ENCODE assay signal across 8 mouse cellular contexts in the genomic region with DNA sequence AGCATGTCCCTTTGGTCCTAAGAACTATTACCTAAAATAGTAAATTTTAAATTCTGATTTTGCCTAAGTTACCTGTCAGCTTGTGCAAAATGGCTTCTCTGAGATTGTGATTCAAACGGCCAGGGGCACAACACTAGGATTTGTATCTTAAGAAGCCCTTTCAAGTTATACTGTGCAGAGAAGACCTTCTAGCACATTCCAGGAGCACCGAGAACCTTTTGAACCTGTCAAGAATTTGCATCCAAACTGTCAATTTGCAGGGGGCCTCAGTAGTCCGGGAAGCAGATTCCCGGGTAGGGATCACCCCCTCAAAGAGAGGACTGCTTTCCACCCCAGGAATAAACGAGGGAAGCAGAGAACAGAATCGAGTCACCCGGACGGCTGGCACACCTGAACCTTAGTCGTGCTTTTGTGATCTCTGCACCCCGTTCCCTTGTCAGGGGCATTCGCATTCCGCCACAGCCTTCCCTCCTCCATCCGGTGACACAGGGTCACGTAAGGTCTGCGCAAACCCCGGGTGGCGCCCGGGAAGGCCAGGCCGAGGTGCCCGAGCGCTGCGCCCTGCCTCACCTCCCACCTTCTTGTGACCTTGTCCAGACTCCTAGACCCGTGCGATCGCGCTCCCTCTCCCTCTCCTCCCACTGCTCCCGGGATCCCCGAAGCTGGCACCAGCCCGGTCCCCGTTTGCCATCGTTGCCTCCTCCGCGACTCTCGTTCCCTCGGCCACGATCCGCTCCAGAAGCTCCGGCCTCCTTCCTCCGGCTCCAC. TPM values are rescaled to one million over a fixed set of nuclear protein-coding genes. Genes with fewer than 3 reads are reported as not detected.
DNase-seq lines count a peak whose midpoint lies in the region; ATAC-seq and TF ChIP-seq lines count a peak whose summit lies in the region.

No protein-coding gene starts in this region.

- TF ChIP-seq EP300 in stomach, postnatal 0 days (optimal IDR thresholded peaks at IDR 0.05), result no peak

- H3K27me3 ChIP-seq in heart, embryonic 13.5 days (replicated peaks), result no peaks in the 10 kb centered on the region
- no peaks in the 10 kb centered on the region for H3K27me3 ChIP-seq in embryonic facial prominence, embryonic 15.5 days
- H3K27me3 ChIP-seq in intestine, embryonic 16.5 days (replicated peaks; ENCODE audit: control insufficient read depth, insufficient read depth, low read length), result no peaks in the 10 kb centered on the region
- no peaks in the 10 kb centered on the region for H3K27me3 ChIP-seq in stomach, postnatal 0 days (ENCODE audit: control insufficient read depth, insufficient read depth, low read length)

- peak overlapping the region; percentile 95 for H3K9ac ChIP-seq in heart, embryonic 13.5 days
- peak overlapping the region; percentile 89 for H3K9ac ChIP-seq in ES-E14 (ENCODE audit: insufficient read depth, low read depth, low read length, poor library complexity, severe bottlenecking)
- peak overlapping the region; percentile 69 for H3K9ac ChIP-seq in embryonic facial prominence, embryonic 15.5 days
- peak overlapping the region; percentile 90 for H3K9ac ChIP-seq in intestine, embryonic 16.5 days (ENCODE audit: low read depth, low read length)
- H3K9ac ChIP-seq in stomach, postnatal 0 days (ENCODE audit: low read length), result peak overlapping the region; percentile 93

- peak overlapping the region; percentile 98 for H3K27ac ChIP-seq in heart, embryonic 13.5 days (replicated peaks)
- peak overlapping the region; percentile 46 for H3K27ac ChIP-seq in ES-E14 (ENCODE audit: insufficient read depth, low read depth, low read length, poor library complexity, severe bottlenecking)
- H3K27ac ChIP-seq in embryonic facial prominence, embryonic 15.5 days (replicated peaks), result peak overlapping the region; percentile 96
- H3K27ac ChIP-seq in intestine, embryonic 16.5 days (ENCODE audit: low read length), result peak overlapping the region; percentile 99
- peak overlapping the region; percentile 98 for H3K27ac ChIP-seq in stomach, postnatal 0 days (replicated peaks)

- peaks cover 23% of the 10 kb centered on the region for H3K4me1 ChIP-seq in heart, embryonic 13.5 days
- peaks cover 2 to 4% of the 10 kb centered on the region in 2 experiments; a peak in 2 of 4 replicates for H3K4me1 ChIP-seq in ES-E14 (ENCODE audit: control insufficient read depth in 2 of 2, insufficient read depth in 2 of 2, low read length in 2 of 2, poor library complexity in 1 of 2)
- 0 out of 2 replicates have a peak, but pooled peaks cover 15% of the 10 kb centered on the region for H3K4me1 ChIP-seq in embryonic facial prominence, embryonic 15.5 days
- 0 out of 2 replicates have a peak, but pooled peaks cover 5% of the 10 kb centered on the region for H3K4me1 ChIP-seq in intestine, embryonic 16.5 days (ENCODE audit: control insufficient read depth, insufficient read depth, low read length)
- 0 out of 2 replicates have a peak, but pooled peaks cover 2% of the 10 kb centered on the region for H3K4me1 ChIP-seq in stomach, postnatal 0 days (replicated peaks; ENCODE audit: control insufficient read depth, insufficient read depth)

- WGBS in heart, embryonic 13.5 days, result 1% methylated on average over 39 of the region's 39 CpGs
- 1% methylated on average over 39 of the region's 39 CpGs for WGBS in embryonic facial prominence, embryonic 15.5 days
- under 1% methylated on average over 39 of the region's 39 CpGs for WGBS in intestine, embryonic 16.5 days
- under 1% methylated on average over 39 of the region's 39 CpGs for WGBS in stomach, postnatal 0 days

- H3K4me2 ChIP-seq in heart, embryonic 13.5 days, result peak overlapping the region; percentile 75
- peak overlapping the region; percentile 84 for H3K4me2 ChIP-seq in embryonic facial prominence, embryonic 15.5 days (replicated peaks)
- peak overlapping the region; percentile 82 for H3K4me2 ChIP-seq in intestine, embryonic 16.5 days (ENCODE audit: low read depth, low read length)
- peak overlapping the region; percentile 84 for H3K4me2 ChIP-seq in stomach, postnatal 0 days (replicated peaks; ENCODE audit: low read depth)

- no peaks in the 10 kb centered on the region for H3K9me3 ChIP-seq in heart, embryonic 13.5 days
- H3K9me3 ChIP-seq in ES-E14 (ENCODE audit: control insufficient read depth, insufficient read depth, low read depth, low read length), result no peaks in the 10 kb centered on the region
- H3K9me3 ChIP-seq in embryonic facial prominence, embryonic 15.5 days (replicated peaks), result no peaks in the 10 kb centered on the region
- no peaks in the 10 kb centered on the region for H3K9me3 ChIP-seq in intestine, embryonic 16.5 days (ENCODE audit: control insufficient read depth, low read length)
- no peaks in the 10 kb centered on the region for H3K9me3 ChIP-seq in stomach, postnatal 0 days (ENCODE audit: control insufficient read depth, low read length)

- H3K4me3 ChIP-seq in heart, embryonic 13.5 days, result peak overlapping the region; percentile 87
- H3K4me3 ChIP-seq in ES-E14 (ENCODE audit: insufficient read depth in 1 of 2, low read depth in 1 of 2, low read length in 2 of 2, poor library complexity in 1 of 2, severe bottlenecking in 1 of 2), result peak overlapping the region; percentile 77 to 92
- H3K4me3 ChIP-seq in embryonic facial prominence, embryonic 15.5 days (replicated peaks), result peak overlapping the region; percentile 73
- peak overlapping the region; percentile 93 for H3K4me3 ChIP-seq in intestine, embryonic 16.5 days (ENCODE audit: low read length)
- H3K4me3 ChIP-seq in stomach, postnatal 0 days (ENCODE audit: low read depth, low read length), result peak overlapping the region; percentile 76

- DNase-seq in heart, adult 11 months, result no peak
- no peak for DNase-seq in ES-E14 (ENCODE audit: low read depth, low spot score)
- peak; percentile 47 for DNase-seq in lung, postnatal 36 days
- DNase-seq in stomach, postnatal 0 days (ENCODE audit: low spot score), result no peak
- DNase-seq in urinary bladder, adult 2 months (ENCODE audit: low spot score), result no peak

- no peak; the same call in 1 of the 2 replicates for ATAC-seq in heart, embryonic 13.5 days (ENCODE audit: extremely low read depth, insufficient number of reproducible peaks, low FRiP score, low TSS enrichment)
- ATAC-seq in embryonic facial prominence, embryonic 15.5 days (ENCODE audit: insufficient number of reproducible peaks, low FRiP score, low TSS enrichment, low read depth), result no peak; the same call in 1 of the 2 replicates
- peak; percentile 51 for ATAC-seq in intestine, embryonic 16.5 days
- ATAC-seq in stomach, postnatal 0 days (ENCODE audit: low FRiP score, low TSS enrichment), result peak; percentile 10; the same call in 1 of the 2 replicates

- no peak for TF ChIP-seq CTCF in stomach, postnatal 0 days (IDR thresholded peaks at IDR 0.05; ENCODE audit: low read depth)

- in situ Hi-C loops in ES-E14 (cut with MboI; ENCODE audit: low sequenced_read_pairs in 2 of 2, unreplicated experiment in 2 of 2), result no loop called here

- peaks cover 36% of the 10 kb centered on the region for H3K36me3 ChIP-seq in heart, embryonic 13.5 days
- H3K36me3 ChIP-seq in ES-E14 (ENCODE audit: control insufficient read depth, insufficient read depth, low read length, poor library complexity, severe bottlenecking), result no peaks in the 10 kb centered on the region; the same call in 1 of the 2 replicates
- H3K36me3 ChIP-seq in embryonic facial prominence, embryonic 15.5 days, result peaks cover 3% of the 10 kb centered on the region; the same call in 1 of the 2 replicates
- no peaks in the 10 kb centered on the region for H3K36me3 ChIP-seq in intestine, embryonic 16.5 days (ENCODE audit: control insufficient read depth, insufficient read depth, low read length)
- no peaks in the 10 kb centered on the region; the same call in 1 of the 2 replicates for H3K36me3 ChIP-seq in stomach, postnatal 0 days (ENCODE audit: control insufficient read depth, insufficient read depth, low read length)

TF ChIP-seq in ES-E14, 5 proteins besides CTCF, POLR2A, EP300 and RAD21 (continues in another document):
- TF ChIP-seq ZC3H11A (IDR thresholded peaks at IDR 0.05; ENCODE audit: borderline replicate concordance, low read depth, low read length), result no peak
- TF ChIP-seq CHD2 (IDR thresholded peaks at IDR 0.05; ENCODE audit: low read depth, low read length), result no peak
- no peak for TF ChIP-seq HCFC1 (IDR thresholded peaks at IDR 0.05; ENCODE audit: borderline replicate concordance, insufficient read depth, low read length)

RNA-seq across cellular contexts. Expression of a gene that starts 1.3 kb away (rescaled TPM):
- 230 and 277 TPM in 2 replicates for polyA plus RNA-seq in heart, embryonic 13.5 days (2015; fragmentation: Nextera tagmentation; extraction: Ambion mirVana)
- 63.5 and 81.2 TPM in 2 replicates for total RNA-seq in ES-E14 (2012; rRNA removed)
- 212 and 224 TPM in 2 replicates for polyA plus RNA-seq in embryonic facial prominence, embryonic 15.5 days (2015; fragmentation: Nextera tagmentation; extraction: Ambion mirVana)
- polyA plus RNA-seq in intestine, embryonic 16.5 days (2015; fragmentation: Nextera tagmentation; extraction: Ambion mirVana), result 149 and 162 TPM in 2 replicates
- 631 and 679 TPM in 2 replicates for polyA plus RNA-seq in stomach, postnatal 0 days (2015; fragmentation: Nextera tagmentation; extraction: Ambion mirVana)
- 55.1 and 55.2 TPM in 2 replicates for polyA plus RNA-seq in urinary bladder, adult 2 months (2012; rRNA removed)

RNA-seq across cellular contexts. Expression of a gene that starts 17.6 kb away (rescaled TPM):
- 0.05 TPM in 1 of 2 replicates, not detected in the other for polyA plus RNA-seq in heart, embryonic 13.5 days (2015; fragmentation: Nextera tagmentation; extraction: Ambion mirVana)
- total RNA-seq in ES-E14 (2012; rRNA removed), result 0.58 and 1.5 TPM in 2 replicates
- polyA plus RNA-seq in embryonic facial prominence, embryonic 15.5 days (2015; fragmentation: Nextera tagmentation; extraction: Ambion mirVana), result 2.4 and 3.1 TPM in 2 replicates
- polyA plus RNA-seq in intestine, embryonic 16.5 days (2015; fragmentation: Nextera tagmentation; extraction: Ambion mirVana), result 0.66 and 0.81 TPM in 2 replicates
- 0.16 and 0.19 TPM in 2 replicates for polyA plus RNA-seq in stomach, postnatal 0 days (2015; fragmentation: Nextera tagmentation; extraction: Ambion mirVana)
- 0.62 and 1.3 TPM in 2 replicates for polyA plus RNA-seq in urinary bladder, adult 2 months (2012; rRNA removed)

RNA-seq across cellular contexts. Expression of a gene that starts 41.3 kb away (rescaled TPM):
- polyA plus RNA-seq in heart, embryonic 13.5 days (2015; fragmentation: Nextera tagmentation; extraction: Ambion mirVana), result 0.64 and 0.79 TPM in 2 replicates
- 0.22 and 0.26 TPM in 2 replicates for total RNA-seq in ES-E14 (2012; rRNA removed)
- 0.42 and 0.67 TPM in 2 replicates for polyA plus RNA-seq in embryonic facial prominence, embryonic 15.5 days (2015; fragmentation: Nextera tagmentation; extraction: Ambion mirVana)
- 0.62 and 0.98 TPM in 2 replicates for polyA plus RNA-seq in intestine, embryonic 16.5 days (2015; fragmentation: Nextera tagmentation; extraction: Ambion mirVana)
- polyA plus RNA-seq in stomach, postnatal 0 days (2015; fragmentation: Nextera tagmentation; extraction: Ambion mirVana), result 0.28 and 0.35 TPM in 2 replicates
- 5.0 and 8.7 TPM in 2 replicates for polyA plus RNA-seq in urinary bladder, adult 2 months (2012; rRNA removed)

RNA-seq across cellular contexts. Expression of a gene that starts 59.3 kb away (rescaled TPM):
- polyA plus RNA-seq in heart, embryonic 13.5 days (2015; fragmentation: Nextera tagmentation; extraction: Ambion mirVana), result not detected in 2 replicates
- total RNA-seq in ES-E14 (2012; rRNA removed), result not detected in 2 replicates
- not detected in 2 replicates for polyA plus RNA-seq in embryonic facial prominence, embryonic 15.5 days (2015; fragmentation: Nextera tagmentation; extraction: Ambion mirVana)
- polyA plus RNA-seq in intestine, embryonic 16.5 days (2015; fragmentation: Nextera tagmentation; extraction: Ambion mirVana), result not detected in 2 replicates
- 0.85 and 1.2 TPM in 2 replicates for polyA plus RNA-seq in stomach, postnatal 0 days (2015; fragmentation: Nextera tagmentation; extraction: Ambion mirVana)
- polyA plus RNA-seq in urinary bladder, adult 2 months (2012; rRNA removed), result 0.13 and 0.14 TPM in 2 replicates

Comparison
In these comparisons a context has a peak if more than half of its experiments do, and no peak if none do; other contexts are left out.
1. ATAC-seq: peak in intestine, embryonic 16.5 days (single experiment) and stomach, postnatal 0 days (single experiment); none in heart, embryonic 13.5 days (single experiment) and embryonic facial prominence, embryonic 15.5 days (single experiment).
2. H3K27ac ChIP-seq: peak in every context shown above with its lines; median percentile 99 in intestine, embryonic 16.5 days; 98 in heart, embryonic 13.5 days; 98 in stomach, postnatal 0 days; 96 in embryonic facial prominence, embryonic 15.5 days; 46 in ES-E14.
3. Peak in every context shown above with its lines, with median percentiles within 50 percentile points of each other: H3K4me2 ChIP-seq, H3K4me3 ChIP-seq and H3K9ac ChIP-seq.